Mouse (Mus musculus): ENCODE data around the gene Adra2c.

Adra2c gene

GRCm38 (mm10) chr5:35311738-35312250, 33.7 kb downstream of the Adra2c start:
- DNase-seq (ENCODE audit: low spot score): no peak

GRCm38 (mm10) chr5:35313231-35313821, 35.2 kb downstream of the Adra2c start:
- DNase-seq (ENCODE audit: low spot score): peak; percentile 57

- DNase-seq (ENCODE audit: low spot score): peak; percentile 57
Measured at GRCm38 (mm10) chr5:35313826-35314586, 35.9 kb downstream of the Adra2c start.

- no peak for DNase-seq (ENCODE audit: low spot score)
Measured at GRCm38 (mm10) chr5:35314629-35315028, 36.5 kb downstream of the Adra2c start.

- no peak for DNase-seq (ENCODE audit: low spot score)
Measured at GRCm38 (mm10) chr5:35315204-35315603, 37.1 kb downstream of the Adra2c start.

GRCm38 (mm10) chr5:35320650-35321049, 42.5 kb downstream of the Adra2c start:
- DNase-seq (ENCODE audit: low spot score): no peak

- no peak for DNase-seq (ENCODE audit: low spot score)
Measured at GRCm38 (mm10) chr5:35330822-35331221, 52.7 kb downstream of the Adra2c start.
